Mouse (Mus musculus) lung, embryonic 14.5 days (tissue): ENCODE results near the gene Slc5a5. TPM values are rescaled to one million over a fixed set of nuclear protein-coding genes. Genes with fewer than 3 reads are reported as not detected.

ENCODE experiments used
- ATAC-seq: fragments of 200-750 bp; cut with Nextera tagmentation; 2 replicates; pipeline ENCODE4 v1.8.0; 2017; ENCODE audit warnings: mild to moderate bottlenecking, moderate TSS enrichment, moderate library complexity; ENCODE audit not compliant: insufficient read depth
- DNase-seq: peaks from one replicate; pipeline ENCODE4 v3.0.0-alpha.2; 2015
- H3K27ac ChIP-seq: fragments of 300-500 bp; sonication (generic); 2 replicates; pipeline ENCODE4 v1.5.1; 2014; ENCODE audit warnings: low read depth, mild to moderate bottlenecking, moderate library complexity
- H3K27me3 ChIP-seq: fragments of 300-500 bp; sonication (generic); 2 replicates; pipeline ENCODE4 v1.6.1; 2014; ENCODE audit warnings: low read length, control low read depth; ENCODE audit not compliant: insufficient read depth
- H3K36me3 ChIP-seq: fragments of 300-500 bp; sonication (generic); 2 replicates; pipeline ENCODE4 v1.6.1; 2014; ENCODE audit warnings: control low read depth; ENCODE audit not compliant: insufficient read depth
- H3K4me1 ChIP-seq: fragments of 300-500 bp; sonication (generic); 2 replicates; pipeline ENCODE4 v1.6.1; 2014; ENCODE audit warnings: antibody characterized with exemption, control low read depth; ENCODE audit not compliant: insufficient read depth
- H3K4me2 ChIP-seq: fragments of 300-500 bp; sonication (generic); 2 replicates; pipeline ENCODE4 v1.6.1; 2014; ENCODE audit warnings: mild to moderate bottlenecking
- H3K4me3 ChIP-seq: fragments of 300-500 bp; sonication (generic); 2 replicates; pipeline ENCODE4 v1.5.1; 2014; ENCODE audit warnings: low read depth, low read length
- H3K9ac ChIP-seq: fragments of 300-500 bp; sonication (generic); 2 replicates; pipeline ENCODE4 v1.6.1; 2014
- H3K9me3 ChIP-seq: fragments of 300-500 bp; sonication (generic); 2 replicates; pipeline ENCODE4 v1.6.1; 2016; ENCODE audit warnings: low read depth, low read length, control low read depth
- CTCF ChIP-seq: IDR thresholded peaks from 2 replicates; pipeline ENCODE4 v1.5.1; 2016; ENCODE audit warnings: antibody characterized with exemption, low read depth
- WGBS: fragments of 180-500 bp; shearing (Covaris S2); extraction: QIAGEN DNeasy Blood & Tissue Kit; methylation state at CpG from one replicate; pipeline ENCODE4 v1.1.7; 2014; 5-methylcytosine and 5-hydroxymethylcytosine counted together
- polyA plus RNA-seq: library from polyadenylated mRNA; unstranded; fragments of >200 nt; fragmentation: Nextera tagmentation; extraction: Ambion mirVana; gene quantifications from 2 replicates; pipeline ENCODE4 v1.2.1, GENCODE M21; 2014

Slc5a5 gene
- polyA plus RNA-seq, result 0.12 and 0.16 TPM in 2 replicates

DNA sequence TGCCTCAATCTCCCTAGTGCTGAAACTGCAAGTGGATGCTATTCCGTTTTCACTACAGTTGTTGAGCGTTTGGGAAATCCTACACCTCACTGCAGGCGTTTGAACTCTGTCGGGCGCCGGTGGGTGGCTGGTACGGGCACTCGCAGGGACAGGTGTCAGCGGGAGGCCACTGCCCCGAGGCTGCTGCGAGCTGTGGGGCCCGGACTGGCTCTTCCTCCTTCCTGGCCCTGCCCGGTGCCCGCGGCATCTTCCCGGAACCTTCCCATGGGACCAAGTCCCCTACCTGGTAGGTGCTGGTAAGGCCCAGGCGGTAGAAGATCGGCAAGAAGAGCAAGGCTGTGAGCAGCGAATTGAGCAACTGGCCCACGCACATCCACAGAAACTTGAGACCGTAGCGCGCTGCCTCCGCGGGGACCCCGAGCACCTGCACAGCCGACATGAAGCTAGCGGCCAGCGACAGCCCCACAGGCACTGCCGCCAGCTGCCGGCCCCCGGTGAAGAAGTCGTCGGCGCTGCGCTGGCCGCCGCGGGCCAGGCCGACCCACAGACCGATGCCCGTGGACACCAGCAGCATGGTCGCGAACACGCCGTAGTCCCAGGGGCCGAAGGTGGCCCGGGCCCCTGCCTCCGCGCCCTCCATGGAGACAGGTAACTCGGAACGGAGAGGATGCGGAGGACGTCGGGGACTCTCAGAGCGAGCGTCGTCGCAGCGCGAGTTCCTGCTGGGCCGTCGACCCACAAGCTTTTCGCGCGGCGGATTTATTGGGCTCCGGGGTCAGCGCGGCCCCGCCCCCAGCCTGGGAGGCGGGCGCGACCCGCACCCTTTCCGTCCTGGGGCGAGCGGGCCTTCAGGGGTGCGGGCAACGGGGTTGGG lies at the start of gene Slc5a5:
Gene Slc5a5 (minus strand): TSS at position 736 of the 874 bp plus-strand sequence.
- no peaks in the 10 kb centered on the region for H3K9me3 ChIP-seq
- peaks cover 32% of the 10 kb centered on the region for H3K27me3 ChIP-seq
- no peak for TF ChIP-seq CTCF
- H3K4me3 ChIP-seq, result peak within 1 kb of the TSS; percentile 25
- WGBS, result 3% methylated on average over 80 of the region's 80 CpGs
- peak; percentile 38 for DNase-seq
- no peak for ATAC-seq
- H3K36me3 ChIP-seq, result peaks cover 32% of the 10 kb centered on the region
- no peaks in the 10 kb centered on the region for H3K4me1 ChIP-seq
- peak within 1 kb of the TSS; percentile 49 for H3K4me2 ChIP-seq
- H3K9ac ChIP-seq, result peak within 1 kb of the TSS; percentile 15; the same call in 1 of the 2 replicates
- no peak within 1 kb of the TSS for H3K27ac ChIP-seq

DNA sequence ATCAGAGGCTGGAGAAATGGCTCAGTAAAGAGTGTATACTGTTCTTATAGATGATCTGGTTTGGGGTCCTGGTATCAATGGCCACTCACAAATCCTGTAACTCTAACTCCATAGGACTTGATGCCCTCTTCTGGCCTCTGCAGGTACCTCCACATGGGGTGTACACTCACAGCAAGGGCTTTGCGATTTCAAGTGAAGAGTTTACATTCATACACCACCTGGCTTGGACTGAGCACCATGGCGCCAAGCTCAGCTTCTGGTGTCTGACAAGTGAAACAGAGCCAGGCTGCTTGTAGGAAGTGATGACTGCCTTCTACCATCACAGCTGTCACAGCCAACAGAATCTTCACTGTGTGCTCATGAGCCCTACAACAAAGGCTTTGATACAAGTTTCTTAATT lies 48.9 kb upstream of the Slc5a5 start:
- Histone ChIP-seq H3K4me2 (no peak overlapping the region), H3K9ac (no peak overlapping the region), H3K36me3 (no peaks in the 10 kb centered on the region), H3K27ac (no peak overlapping the region), H3K27me3 (no peaks in the 10 kb centered on the region), H3K4me3 (no peak overlapping the region), H3K4me1 (no peaks in the 10 kb centered on the region), H3K9me3 (no peaks in the 10 kb centered on the region)
- DNase-seq (no peak), ATAC-seq (no peak)
- WGBS, result 60% methylated on average over 2 of the region's 2 CpGs
- TF ChIP-seq CTCF, result 0 out of 2 replicates have a peak, but pooled peaks have one; percentile 21

DNA sequence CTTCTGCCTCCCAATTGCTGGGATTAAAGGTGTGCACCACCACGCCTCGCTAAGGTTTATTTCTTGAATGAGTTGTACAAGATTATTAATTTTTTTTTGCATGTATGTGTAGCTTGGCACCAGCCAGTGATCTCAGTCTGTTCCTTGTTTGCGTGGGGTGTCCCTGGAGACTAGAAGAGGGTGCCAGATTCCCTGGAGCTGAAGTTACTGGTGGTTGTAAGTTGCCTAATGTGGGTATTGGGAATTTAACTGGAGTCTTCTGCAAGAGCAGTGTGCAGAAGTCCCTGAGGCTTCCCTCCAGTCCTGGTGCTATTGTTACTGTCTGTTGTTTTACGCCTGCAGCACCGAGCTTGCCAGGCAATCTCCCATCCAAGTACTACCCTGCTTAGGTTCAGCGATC lies 44.6 kb upstream of the Slc5a5 start:
- Histone ChIP-seq H3K4me2 (no peak overlapping the region), H3K4me3 (no peak overlapping the region), H3K4me1 (no peaks in the 10 kb centered on the region), H3K27ac (no peak overlapping the region), H3K27me3 (no peaks in the 10 kb centered on the region), H3K9ac (no peak overlapping the region), H3K9me3 (no peaks in the 10 kb centered on the region), H3K36me3 (no peaks in the 10 kb centered on the region)
- DNase-seq (no peak), ATAC-seq (no peak)
- WGBS, result 84% methylated on average over 6 of the region's 6 CpGs
- TF ChIP-seq CTCF, result no peak

DNA sequence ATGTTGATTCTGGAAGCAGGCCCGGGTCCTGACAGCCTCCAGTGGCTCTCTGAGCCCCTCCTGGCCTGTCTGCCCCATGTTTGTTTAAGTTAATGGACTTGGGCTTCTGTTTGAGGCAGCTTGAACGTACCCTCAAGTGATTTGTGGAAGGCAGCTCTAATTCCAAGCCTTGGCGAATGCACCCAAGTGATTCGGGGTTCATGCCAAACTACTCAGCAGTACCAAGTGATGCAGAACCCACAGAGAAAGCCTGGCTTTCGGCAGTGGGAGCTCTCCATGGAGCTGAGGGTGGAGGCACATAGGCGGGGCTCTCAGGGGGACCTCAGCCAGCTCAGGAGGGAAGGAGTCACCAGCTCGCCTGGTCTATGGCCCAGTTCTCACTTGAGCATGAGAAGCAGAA lies 42.2 kb upstream of the Slc5a5 start:
- no peak overlapping the region for H3K4me2 ChIP-seq
- 47% methylated on average over 7 of the region's 7 CpGs for WGBS
- no peaks in the 10 kb centered on the region for H3K27me3 ChIP-seq
- ATAC-seq (no peak), DNase-seq (no peak)
- no peak for TF ChIP-seq CTCF
- H3K9me3 ChIP-seq, result no peaks in the 10 kb centered on the region
- no peaks in the 10 kb centered on the region for H3K36me3 ChIP-seq
- no peak overlapping the region for H3K9ac ChIP-seq
- H3K4me1 ChIP-seq, result no peaks in the 10 kb centered on the region
- H3K4me3 ChIP-seq, result no peak overlapping the region
- no peak overlapping the region for H3K27ac ChIP-seq

DNA sequence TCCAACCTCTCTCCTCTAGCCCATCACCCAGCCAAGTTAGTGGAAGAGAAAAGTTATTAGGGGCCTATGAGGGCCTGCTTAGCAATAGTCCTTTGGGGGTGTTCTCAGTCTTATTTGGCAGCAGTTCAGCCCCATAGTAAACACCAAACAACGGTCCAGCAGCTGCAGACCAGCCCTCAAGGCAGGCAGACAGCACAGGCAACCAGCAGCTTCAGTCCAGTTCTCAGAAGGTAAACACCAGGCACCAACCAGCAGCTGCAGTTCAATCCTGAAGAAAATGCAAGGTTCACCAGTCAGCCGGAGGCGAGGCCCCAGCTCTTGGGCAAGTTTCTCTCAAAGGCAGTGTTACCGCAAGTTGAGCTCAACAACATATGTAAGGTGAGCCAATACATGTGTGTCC lies 40.5 kb upstream of the Slc5a5 start:
- no peak for TF ChIP-seq CTCF
- Histone ChIP-seq H3K27me3 (no peaks in the 10 kb centered on the region), H3K9me3 (no peaks in the 10 kb centered on the region), H3K4me1 (no peaks in the 10 kb centered on the region), H3K9ac (no peak overlapping the region), H3K4me2 (no peak overlapping the region), H3K4me3 (no peak overlapping the region), H3K36me3 (no peaks in the 10 kb centered on the region), H3K27ac (no peak overlapping the region)
- DNase-seq (peak; percentile 33), ATAC-seq (no peak)
- WGBS, result 73% methylated on average over 4 of the region's 4 CpGs

DNA sequence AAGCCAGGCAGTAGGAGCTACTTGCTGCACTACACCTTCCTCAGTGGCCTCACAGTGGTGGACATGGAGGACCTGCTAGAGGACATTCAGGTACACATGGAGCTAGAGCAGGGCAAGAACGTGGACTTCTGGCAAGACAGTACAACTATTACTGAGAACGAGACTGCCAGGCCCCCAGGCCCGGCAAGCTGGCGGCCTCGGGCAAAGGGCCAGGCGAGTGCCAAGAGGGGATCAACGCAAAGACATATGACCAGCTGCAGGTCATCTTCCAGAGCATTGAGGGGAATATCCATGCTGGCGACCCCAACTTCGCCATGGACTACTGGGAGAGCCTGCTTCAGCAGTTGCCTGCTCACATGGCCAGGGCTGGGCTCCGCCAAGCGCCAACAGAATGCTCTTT lies 39.2 kb upstream of the Slc5a5 start:
- H3K27me3 ChIP-seq, result no peaks in the 10 kb centered on the region
- H3K9ac ChIP-seq, result no peak overlapping the region
- no peaks in the 10 kb centered on the region for H3K9me3 ChIP-seq
- no peak overlapping the region for H3K4me3 ChIP-seq
- TF ChIP-seq CTCF, result no peak
- H3K36me3 ChIP-seq, result no peaks in the 10 kb centered on the region
- DNase-seq (no peak), ATAC-seq (no peak)
- 90% methylated on average over 11 of the region's 11 CpGs for WGBS
- H3K4me1 ChIP-seq, result no peaks in the 10 kb centered on the region
- H3K27ac ChIP-seq, result no peak overlapping the region
- no peak overlapping the region for H3K4me2 ChIP-seq

DNA sequence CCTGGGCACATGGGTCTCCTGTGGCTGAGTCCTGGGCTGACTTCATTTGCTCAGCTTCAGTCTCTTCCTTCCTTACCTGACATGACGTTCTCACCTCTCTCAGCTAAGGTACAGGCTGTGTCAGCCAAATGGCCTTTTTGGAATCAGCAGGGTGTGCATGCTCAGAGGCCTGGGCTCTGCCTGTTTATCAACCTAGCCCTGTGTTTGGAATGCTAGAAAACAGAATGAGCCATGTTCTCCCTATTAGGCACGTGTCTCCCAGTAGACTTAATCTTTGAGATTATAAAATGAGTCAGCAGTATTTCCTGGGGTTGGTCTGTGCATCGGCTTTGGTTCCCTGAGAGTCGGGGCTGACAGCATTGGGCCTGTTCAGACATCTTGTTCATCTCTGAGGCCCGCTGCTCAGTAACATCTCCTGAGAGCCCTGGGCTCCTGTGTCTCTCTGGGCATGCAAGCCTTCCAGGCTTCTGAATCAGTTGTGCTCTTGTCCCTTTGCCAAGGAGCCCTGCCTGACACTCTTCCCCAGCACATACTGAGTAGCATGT lies 36.3 kb upstream of the Slc5a5 start:
- ATAC-seq (no peak), DNase-seq (no peak)
- H3K4me3 ChIP-seq, result no peak overlapping the region
- WGBS, result 74% methylated on average over 5 of the region's 5 CpGs
- no peaks in the 10 kb centered on the region for H3K27me3 ChIP-seq
- no peaks in the 10 kb centered on the region for H3K4me1 ChIP-seq
- H3K4me2 ChIP-seq, result no peak overlapping the region
- H3K36me3 ChIP-seq, result no peaks in the 10 kb centered on the region
- no peak overlapping the region for H3K27ac ChIP-seq
- no peak overlapping the region for H3K9ac ChIP-seq
- no peak for TF ChIP-seq CTCF
- no peaks in the 10 kb centered on the region for H3K9me3 ChIP-seq
